Mouse (Mus musculus) lung, adult 2 months (tissue): ENCODE results near the gene Tceanc. TPM values are rescaled to one million over a fixed set of nuclear protein-coding genes. Genes with fewer than 3 reads are reported as not detected.
A peak's percentile ranks its signal among the peaks of the same experiment; 100 is the strongest.

Experiments
- DNase-seq: peaks from one replicate; pipeline ENCODE4 v3.0.0; 2022
- H3K4me1 ChIP-seq: fragments of 200-500 bp; 2 replicates; pipeline ENCODE4 v1.6.1; 2011; ENCODE audit warnings: low read length; ENCODE audit not compliant: control insufficient read depth, insufficient read depth
- H3K4me3 ChIP-seq: fragments of 200-500 bp; replicated peaks from 2 replicates; pipeline ENCODE3; 2011; ENCODE audit warnings: low read depth, mild to moderate bottlenecking, control low read depth, low read length; ENCODE audit errors: extremely low read depth
- CTCF ChIP-seq: fragments of 200-500 bp; IDR thresholded peaks from 2 replicates; pipeline ENCODE4 v1.5.1; 2011; ENCODE audit warnings: mild to moderate bottlenecking, low read length, control low read depth; ENCODE audit not compliant: insufficient read depth
- POLR2A ChIP-seq: fragments of 200-500 bp; IDR thresholded peaks from 2 replicates; pipeline ENCODE4 v1.6.1; 2011; ENCODE audit warnings: low read depth, mild to moderate bottlenecking, control low read depth, low read length, borderline replicate concordance; ENCODE audit errors: extremely low read depth
- WGBS: fragments of 180-500 bp; shearing (Covaris S2); methylation state at CpG from one replicate; pipeline ENCODE4 v1.1.7; 2018; 5-methylcytosine and 5-hydroxymethylcytosine counted together
- polyA plus RNA-seq: library from polyadenylated mRNA; depleted of rRNA; stranded (reverse); fragments of >200 nt; gene quantifications from 2 replicates; pipeline ENCODE4 v1.2.3, GENCODE M21; 2012; rRNA removed

The Tceanc gene
- polyA plus RNA-seq = 0.86 and 1.4 TPM in 2 replicates

GRCm38 (mm10) chrX:166518345-166518744, at the start of gene Tceanc:
Gene Tceanc, minus strand, starts transcription at chrX:166518567.
- no peak for TF ChIP-seq POLR2A
- TF ChIP-seq CTCF = no peak
- DNase-seq = no peak
- Histone ChIP-seq H3K4me3 (no peak within 1 kb of the TSS), H3K4me1 (no peaks in the 10 kb centered on the region)
- WGBS = 69% methylated on average over 16 of the region's 16 CpGs

DNA sequence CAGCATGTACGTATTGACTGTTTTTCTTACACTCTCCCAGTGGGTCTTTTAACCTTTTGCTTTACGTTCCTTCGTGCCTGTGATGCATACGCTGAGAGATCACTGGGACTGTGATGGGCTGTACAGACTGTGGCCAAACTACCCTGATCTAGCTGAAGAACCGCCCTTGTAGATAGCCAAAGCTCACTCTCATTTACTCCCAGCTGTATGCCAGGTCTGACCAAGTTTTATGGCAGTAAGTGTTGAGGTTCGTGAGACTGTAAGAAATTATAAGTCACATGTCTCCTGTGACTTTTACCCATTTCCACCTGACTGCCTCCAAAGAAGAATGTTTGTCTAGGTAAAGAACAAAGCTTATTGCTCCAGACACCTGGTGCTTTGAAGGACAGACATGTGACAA, 47.6 kb upstream of the Tceanc start:
- TF ChIP-seq POLR2A (no peak), CTCF (no peak)
- 84% methylated on average over 6 of the region's 6 CpGs for WGBS
- Histone ChIP-seq H3K4me1 (no peaks in the 10 kb centered on the region), H3K4me3 (no peak overlapping the region)
- no peak for DNase-seq

GRCm38 (mm10) chrX:166565401-166565800, 47.0 kb upstream of the Tceanc start:
- no peak for TF ChIP-seq CTCF
- TF ChIP-seq POLR2A = no peak
- 55% methylated on average over 5 of the region's 5 CpGs for WGBS
- DNase-seq = no peak
- H3K4me3 ChIP-seq = no peak overlapping the region
- no peaks in the 10 kb centered on the region for H3K4me1 ChIP-seq

- WGBS = 60% methylated on average over 5 of the region's 5 CpGs
Measured at GRCm38 (mm10) chrX:166564900-166565299, 46.5 kb upstream of the Tceanc start.

DNA sequence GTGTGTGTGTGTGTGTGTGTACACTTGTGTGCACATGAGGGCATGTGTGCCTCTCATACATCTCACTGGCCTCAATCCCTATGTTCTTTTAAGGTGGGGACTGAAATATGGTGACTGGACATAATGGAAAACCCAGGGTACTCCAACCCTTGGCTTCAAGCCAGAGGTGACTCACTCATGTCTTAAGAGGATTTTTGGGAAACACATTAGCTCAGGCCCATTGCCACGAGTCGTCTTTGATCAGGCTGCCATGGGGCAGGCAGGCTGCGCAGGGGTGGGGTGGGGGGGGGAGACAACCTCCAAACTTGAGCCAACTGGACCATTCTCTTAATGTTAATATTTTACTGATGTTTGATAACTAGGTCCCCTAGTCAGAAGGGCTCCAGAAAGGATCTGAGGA, 41.0 kb upstream of the Tceanc start:
- H3K4me3 ChIP-seq = no peak overlapping the region
- WGBS = 53% methylated on average over 3 of the region's 3 CpGs
- TF ChIP-seq POLR2A (no peak), CTCF (no peak)
- DNase-seq = no peak
- H3K4me1 ChIP-seq = no peaks in the 10 kb centered on the region

More at GRCm38 (mm10) chrX:166564900-166565299, 46.5 kb upstream of the Tceanc start:
- DNase-seq = no peak
- Histone ChIP-seq H3K4me3 (no peak overlapping the region), H3K4me1 (no peaks in the 10 kb centered on the region)
- TF ChIP-seq CTCF (no peak), POLR2A (no peak)

DNA sequence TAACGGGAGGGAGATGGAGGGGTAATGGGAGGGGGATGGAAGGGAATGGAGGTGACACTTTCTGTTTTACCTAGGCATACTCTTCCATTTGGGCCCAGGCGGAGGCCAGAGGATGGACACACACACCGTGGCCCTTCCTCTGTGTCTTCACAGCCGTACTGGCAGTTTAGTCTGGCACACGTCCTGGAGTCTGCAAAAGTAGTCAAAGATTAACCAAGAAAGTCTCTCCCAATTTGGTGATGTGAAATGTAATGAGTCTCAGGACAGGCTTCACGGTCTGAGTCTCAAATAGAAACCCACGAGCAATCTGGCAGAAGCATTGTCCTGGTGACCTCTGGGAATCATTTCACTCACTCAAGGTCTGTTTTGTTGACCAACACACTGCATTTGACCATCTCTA, 34.0 kb upstream of the Tceanc start:
- WGBS = 77% methylated on average over 7 of the region's 7 CpGs
- DNase-seq = no peak
- H3K4me1 ChIP-seq = no peaks in the 10 kb centered on the region
- no peak overlapping the region for H3K4me3 ChIP-seq
- TF ChIP-seq POLR2A (no peak), CTCF (no peak)

DNA sequence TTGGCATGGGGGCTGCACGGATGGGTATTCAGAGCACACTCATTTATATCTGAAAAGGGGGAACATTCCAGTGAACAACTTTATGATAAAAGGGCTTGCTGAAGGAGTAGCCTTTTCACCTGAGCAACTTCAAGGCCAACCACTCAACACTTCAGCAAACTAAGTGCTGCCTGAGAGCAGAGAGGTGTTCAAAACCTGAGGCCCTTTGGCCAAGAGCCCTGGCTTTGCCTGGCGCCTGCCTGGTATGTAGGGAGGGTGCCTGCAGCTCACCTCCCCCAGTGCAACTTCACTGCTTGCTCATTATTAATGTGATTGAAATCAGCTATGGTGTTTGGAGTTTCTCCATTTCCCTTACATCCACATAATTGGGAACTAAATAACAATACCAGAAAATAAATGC, 28.1 kb upstream of the Tceanc start:
- WGBS = 71% methylated on average over 2 of the region's 2 CpGs
- DNase-seq = peak; percentile 24
- TF ChIP-seq POLR2A = no peak
- TF ChIP-seq CTCF = no peak

GRCm38 (mm10) chrX:166535138-166535537, 16.8 kb upstream of the Tceanc start:
- WGBS = 44% methylated on average over 4 of the region's 4 CpGs
- no peaks in the 10 kb centered on the region; the same call in 1 of the 2 replicates for H3K4me1 ChIP-seq
- TF ChIP-seq POLR2A (no peak), CTCF (no peak)
- DNase-seq = no peak
- no peak overlapping the region for H3K4me3 ChIP-seq

More for the DNA sequence above, 28.1 kb upstream of the Tceanc start:
- Histone ChIP-seq H3K4me3 (no peak overlapping the region), H3K4me1 (no peaks in the 10 kb centered on the region)

DNA sequence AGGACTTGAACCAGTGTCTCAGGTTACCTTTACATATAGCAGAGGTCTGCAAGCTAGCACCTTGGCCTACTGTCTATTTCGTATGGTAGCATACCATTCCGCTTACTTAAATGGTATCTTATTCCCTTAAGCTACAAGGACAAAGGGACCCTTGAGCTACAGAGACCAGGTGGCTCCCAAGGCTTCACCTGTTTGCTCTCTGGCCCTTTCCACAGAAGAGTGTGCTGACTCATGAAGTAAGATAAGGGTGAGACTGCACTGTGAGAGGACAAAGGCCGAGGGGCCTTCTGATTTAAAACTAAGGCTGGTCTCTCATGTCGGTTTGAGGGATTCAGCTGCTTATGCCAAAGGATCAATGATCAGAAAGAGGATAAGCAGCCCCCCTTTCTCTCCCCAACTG, 15.1 kb upstream of the Tceanc start:
- Histone ChIP-seq H3K4me3 (no peak overlapping the region), H3K4me1 (no peaks in the 10 kb centered on the region)
- 78% methylated on average over 4 of the region's 4 CpGs for WGBS
- TF ChIP-seq POLR2A (no peak), CTCF (no peak)
- DNase-seq = no peak

DNA sequence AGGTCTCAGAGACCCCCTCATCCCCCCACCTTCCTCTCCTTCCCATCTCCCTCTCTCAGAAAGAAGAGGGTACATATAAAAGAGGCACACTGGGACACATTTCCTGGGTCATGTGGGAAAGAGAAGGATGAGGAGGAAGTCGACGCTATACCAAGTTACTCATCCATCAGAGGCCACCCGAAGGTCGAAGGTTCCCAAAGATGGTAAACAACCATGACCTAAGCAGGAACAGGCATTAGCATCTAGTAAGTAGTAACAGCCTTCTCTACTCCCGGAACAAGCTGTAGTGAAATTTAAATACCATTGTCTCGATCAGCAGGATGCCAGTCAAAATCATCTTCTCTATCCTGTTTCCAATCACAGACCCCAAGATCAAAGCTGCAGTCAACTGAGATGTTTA, 13.3 kb upstream of the Tceanc start:
- 43% methylated on average over 6 of the region's 6 CpGs for WGBS
- no peaks in the 10 kb centered on the region for H3K4me1 ChIP-seq
- no peak for DNase-seq
- no peak overlapping the region for H3K4me3 ChIP-seq
- TF ChIP-seq POLR2A (no peak), CTCF (no peak)

DNA sequence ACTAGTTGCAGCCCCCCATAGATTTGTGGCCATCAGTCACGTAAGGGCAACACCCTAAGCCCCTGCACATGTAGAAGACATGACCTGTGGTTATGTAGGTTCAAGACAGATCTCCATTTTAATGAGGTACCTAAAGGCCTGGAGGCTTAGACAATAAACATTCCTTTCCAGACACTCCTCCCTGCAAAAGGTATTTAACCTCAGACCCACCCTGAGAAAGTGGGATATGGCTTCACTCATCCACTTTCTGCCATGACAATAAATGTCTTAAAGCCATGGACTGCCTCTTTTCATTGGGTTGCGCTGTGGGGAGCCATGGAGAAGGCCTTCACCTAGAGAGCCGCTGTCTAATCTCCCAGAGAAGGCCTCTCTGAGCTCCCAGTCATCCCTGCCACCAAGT, 9.8 kb upstream of the Tceanc start:
- no peak for DNase-seq
- H3K4me1 ChIP-seq = no peaks in the 10 kb centered on the region
- no peak overlapping the region for H3K4me3 ChIP-seq
- no peak for TF ChIP-seq POLR2A
- no peak for TF ChIP-seq CTCF
- 84% methylated on average over 3 of the region's 3 CpGs for WGBS
